Mouse (Mus musculus): ENCODE data around the gene 1500015O10Rik. TPM values are rescaled to one million over a fixed set of nuclear protein-coding genes. Genes with fewer than 3 reads are reported as not detected.

1500015O10Rik gene
- polyA plus RNA-seq, 1 experiment from 2014 or later, result 13.5 TPM

DNA sequence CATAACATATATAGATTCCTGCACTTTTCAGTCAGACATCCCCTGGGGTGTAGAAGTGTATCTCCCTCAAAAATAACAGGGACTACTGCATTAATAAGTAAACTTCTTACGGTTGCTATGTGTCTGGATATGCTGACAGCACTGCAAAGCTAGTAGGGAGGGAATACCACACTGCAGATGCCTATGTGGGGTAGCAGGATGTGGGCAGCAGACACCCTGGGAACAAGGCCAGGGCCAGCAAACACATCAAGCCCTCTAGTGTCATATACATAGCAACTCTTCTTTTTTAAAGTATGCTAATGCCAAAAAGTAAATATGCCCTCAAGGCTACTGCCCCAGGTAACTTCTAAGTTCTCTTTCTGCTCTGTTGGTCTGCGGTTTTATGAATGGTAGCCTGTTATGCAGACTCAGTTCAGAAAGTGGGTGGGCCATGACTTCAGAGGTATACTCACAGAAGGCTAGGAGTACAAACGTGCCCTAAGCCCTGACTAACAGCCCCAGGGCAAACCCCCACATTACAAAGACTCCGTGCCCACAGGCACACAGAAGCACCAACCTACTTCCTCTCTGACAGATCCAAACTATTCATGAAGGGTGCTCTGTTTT, 38.1 kb downstream of the 1500015O10Rik start:
- no peaks in the 10 kb centered on the region for H3K9me3 ChIP-seq (ENCODE audit: control insufficient read depth, low read length)
- no peak overlapping the region for H3K27ac ChIP-seq (replicated peaks; ENCODE audit: low read depth, low read length)
- H3K4me1 ChIP-seq (ENCODE audit: control insufficient read depth, insufficient read depth, low read length), result no peaks in the 10 kb centered on the region
- no peak for ATAC-seq (ENCODE audit: low FRiP score, low TSS enrichment)
- WGBS, result 82% methylated on average over 4 of the region's 4 CpGs
- H3K4me2 ChIP-seq (ENCODE audit: low read length), result no peak overlapping the region
- no peaks in the 10 kb centered on the region for H3K27me3 ChIP-seq (ENCODE audit: control insufficient read depth, insufficient read depth, low read length)
- peaks cover 61% of the 10 kb centered on the region for H3K36me3 ChIP-seq (ENCODE audit: control insufficient read depth, insufficient read depth, low read length)
- H3K9ac ChIP-seq (replicated peaks; ENCODE audit: low read length), result no peak overlapping the region
- H3K4me3 ChIP-seq (replicated peaks; ENCODE audit: low read depth, low read length), result no peak overlapping the region
- no peak for DNase-seq

DNA sequence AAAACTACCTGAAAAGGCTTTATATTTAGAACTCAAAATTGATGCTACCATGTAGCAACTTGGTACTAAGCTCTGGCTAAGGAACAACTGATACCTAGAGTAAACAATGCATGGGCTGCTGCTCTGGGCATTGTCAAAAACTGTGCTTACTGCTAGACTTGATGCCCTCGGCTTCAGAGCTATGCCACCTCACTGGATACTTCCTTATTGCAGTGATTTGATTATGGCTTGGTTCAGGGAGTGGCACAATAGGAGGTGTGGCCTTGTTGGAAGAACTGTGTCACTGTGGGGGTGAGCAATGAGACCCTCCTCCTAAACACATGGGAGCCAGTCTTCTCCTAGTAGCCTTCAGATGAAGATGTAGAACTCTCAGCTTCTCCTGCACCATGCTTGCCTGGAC, 38.9 kb downstream of the 1500015O10Rik start:
- Histone ChIP-seq H3K9me3 (ENCODE audit: control insufficient read depth, low read length) (no peaks in the 10 kb centered on the region), H3K36me3 (ENCODE audit: control insufficient read depth, insufficient read depth, low read length) (peaks cover 61% of the 10 kb centered on the region), H3K4me3 (replicated peaks; ENCODE audit: low read depth, low read length) (no peak overlapping the region), H3K27me3 (ENCODE audit: control insufficient read depth, insufficient read depth, low read length) (no peaks in the 10 kb centered on the region), H3K4me2 (ENCODE audit: low read length) (no peak overlapping the region), H3K27ac (replicated peaks; ENCODE audit: low read depth, low read length) (no peak overlapping the region), H3K9ac (replicated peaks; ENCODE audit: low read length) (no peak overlapping the region), H3K4me1 (ENCODE audit: control insufficient read depth, insufficient read depth, low read length) (no peaks in the 10 kb centered on the region)
- no peak for DNase-seq
- WGBS, result 77% methylated on average over 1 of the region's 1 CpGs
- no peak for ATAC-seq (ENCODE audit: low FRiP score, low TSS enrichment)

DNA sequence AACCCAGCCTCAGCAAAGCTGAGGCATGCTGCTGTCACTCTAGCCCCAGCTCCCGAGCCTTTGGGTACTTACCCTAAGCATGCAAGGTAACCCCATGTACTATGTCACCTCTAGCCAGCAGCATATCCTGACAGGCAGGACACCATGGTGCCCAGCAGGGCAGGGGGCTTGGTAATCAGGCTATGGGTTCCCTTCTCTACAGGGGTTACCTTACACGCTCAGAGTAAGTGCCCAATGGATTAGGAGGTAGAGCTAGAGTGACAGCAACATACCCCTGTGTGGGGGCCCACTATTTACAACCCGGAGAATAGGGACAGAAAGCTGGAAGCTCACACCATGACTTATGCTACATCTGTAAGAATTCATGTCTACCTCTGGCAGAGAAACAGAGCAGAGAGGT, 39.6 kb downstream of the 1500015O10Rik start:
- Histone ChIP-seq H3K4me1 (ENCODE audit: control insufficient read depth, insufficient read depth, low read length) (no peaks in the 10 kb centered on the region), H3K9ac (replicated peaks; ENCODE audit: low read length) (no peak overlapping the region), H3K4me2 (ENCODE audit: low read length) (no peak overlapping the region), H3K9me3 (ENCODE audit: control insufficient read depth, low read length) (no peaks in the 10 kb centered on the region), H3K27ac (replicated peaks; ENCODE audit: low read depth, low read length) (no peak overlapping the region), H3K36me3 (ENCODE audit: control insufficient read depth, insufficient read depth, low read length) (peaks cover 60% of the 10 kb centered on the region), H3K4me3 (replicated peaks; ENCODE audit: low read depth, low read length) (no peak overlapping the region), H3K27me3 (ENCODE audit: control insufficient read depth, insufficient read depth, low read length) (no peaks in the 10 kb centered on the region)
- DNase-seq, result no peak
- WGBS, result 87% methylated on average over 3 of the region's 3 CpGs
- no peak for ATAC-seq (ENCODE audit: low FRiP score, low TSS enrichment)

DNA sequence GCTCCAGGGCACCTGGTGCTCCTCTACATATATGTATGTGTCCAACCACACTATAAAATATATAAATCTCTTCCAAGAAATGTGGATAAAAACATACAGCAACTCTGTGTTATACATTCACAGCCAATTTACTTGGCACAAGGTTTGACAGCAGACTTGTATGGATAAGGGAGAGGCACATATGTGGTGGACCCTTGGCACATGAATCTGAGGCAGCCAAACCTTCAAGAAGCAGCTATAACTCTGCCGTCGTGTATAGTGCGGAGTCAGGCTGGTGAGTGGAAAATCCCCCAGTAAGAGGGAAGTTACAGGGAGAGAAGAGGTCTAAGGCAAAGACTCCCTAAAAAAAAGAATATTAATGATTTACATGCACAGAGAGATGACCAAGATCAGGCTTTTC, 42.3 kb downstream of the 1500015O10Rik start:
- peaks cover 55% of the 10 kb centered on the region for H3K36me3 ChIP-seq (ENCODE audit: control insufficient read depth, insufficient read depth, low read length)
- DNase-seq, result no peak
- H3K4me2 ChIP-seq (ENCODE audit: low read length), result no peak overlapping the region
- H3K27ac ChIP-seq (replicated peaks; ENCODE audit: low read depth, low read length), result no peak overlapping the region
- 100% methylated on average over 3 of the region's 3 CpGs for WGBS
- no peaks in the 10 kb centered on the region for H3K4me1 ChIP-seq (ENCODE audit: control insufficient read depth, insufficient read depth, low read length)
- H3K9ac ChIP-seq (replicated peaks; ENCODE audit: low read length), result no peak overlapping the region
- no peak overlapping the region for H3K4me3 ChIP-seq (replicated peaks; ENCODE audit: low read depth, low read length)
- no peaks in the 10 kb centered on the region for H3K27me3 ChIP-seq (ENCODE audit: control insufficient read depth, insufficient read depth, low read length)
- ATAC-seq (ENCODE audit: low FRiP score, low TSS enrichment), result no peak
- H3K9me3 ChIP-seq (ENCODE audit: control insufficient read depth, low read length), result no peaks in the 10 kb centered on the region

DNA sequence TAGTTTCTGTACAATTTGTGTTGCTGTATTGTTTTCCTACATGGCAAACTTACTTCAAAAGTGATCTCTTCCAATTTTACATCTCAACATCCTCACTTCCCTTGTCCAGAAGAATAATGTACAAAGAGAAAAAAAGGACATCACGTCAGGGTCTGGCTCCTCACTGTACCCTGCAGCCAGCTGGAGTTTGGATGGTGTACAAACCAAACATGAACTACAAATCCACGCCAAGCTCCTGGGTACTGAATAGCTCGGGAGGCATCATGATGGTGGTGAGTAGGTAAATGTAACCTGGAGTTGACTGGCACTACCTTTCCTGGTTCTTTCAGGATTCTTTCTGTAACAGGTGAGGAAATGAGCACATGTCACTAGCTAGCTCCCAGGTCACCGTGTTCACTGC, 43.7 kb downstream of the 1500015O10Rik start:
- no peak overlapping the region for H3K9ac ChIP-seq (replicated peaks; ENCODE audit: low read length)
- no peaks in the 10 kb centered on the region for H3K4me1 ChIP-seq (ENCODE audit: control insufficient read depth, insufficient read depth, low read length)
- no peak overlapping the region for H3K4me3 ChIP-seq (replicated peaks; ENCODE audit: low read depth, low read length)
- 94% methylated on average over 4 of the region's 4 CpGs for WGBS
- DNase-seq (no peak), ATAC-seq (ENCODE audit: low FRiP score, low TSS enrichment) (no peak)
- peaks cover 57% of the 10 kb centered on the region for H3K36me3 ChIP-seq (ENCODE audit: control insufficient read depth, insufficient read depth, low read length)
- no peak overlapping the region for H3K27ac ChIP-seq (replicated peaks; ENCODE audit: low read depth, low read length)
- 0 out of 2 replicates have a peak, but pooled peaks cover 3% of the 10 kb centered on the region for H3K9me3 ChIP-seq (ENCODE audit: control insufficient read depth, low read length)
- H3K4me2 ChIP-seq (ENCODE audit: low read length), result no peak overlapping the region
- no peaks in the 10 kb centered on the region for H3K27me3 ChIP-seq (ENCODE audit: control insufficient read depth, insufficient read depth, low read length)

DNA sequence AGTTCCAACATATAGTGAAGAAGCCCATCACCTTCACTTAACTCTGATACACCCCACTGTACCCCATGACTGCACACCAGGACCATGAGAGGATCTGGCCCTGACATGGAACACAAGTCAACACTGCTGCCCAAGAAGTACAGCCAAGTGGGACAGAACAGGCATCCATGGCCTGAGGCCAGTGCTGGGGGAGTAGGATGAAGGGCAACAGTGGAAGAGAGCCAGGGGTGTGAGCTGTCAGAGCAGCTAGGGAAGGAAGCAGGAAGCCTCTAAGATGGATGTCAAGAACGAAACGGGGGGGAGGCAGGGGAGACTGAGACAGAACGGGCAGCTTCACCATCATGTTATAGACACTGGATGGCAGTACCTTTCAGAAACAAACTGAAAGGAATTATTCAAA, 45.7 kb downstream of the 1500015O10Rik start:
- peaks cover 53% of the 10 kb centered on the region for H3K36me3 ChIP-seq (ENCODE audit: control insufficient read depth, insufficient read depth, low read length)

DNA sequence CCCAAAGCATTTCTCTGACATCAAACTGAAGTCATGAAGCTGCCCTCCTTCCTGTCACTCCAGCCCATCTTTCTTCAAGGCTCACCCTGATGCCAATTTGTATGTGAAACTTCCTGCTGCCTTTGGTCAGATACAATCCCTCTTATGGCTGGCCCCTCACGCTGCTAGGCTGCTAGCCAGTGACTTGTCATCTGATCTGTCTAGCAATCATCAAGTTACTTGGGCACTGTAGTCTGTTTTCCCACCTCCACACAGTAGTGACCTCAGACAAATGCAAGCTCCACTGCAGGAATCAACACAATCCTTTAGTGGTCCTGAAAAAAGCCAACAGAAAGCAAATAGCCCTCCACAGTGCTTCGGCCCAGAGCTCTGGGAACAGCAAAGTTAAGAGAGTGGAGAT, 50.8 kb downstream of the 1500015O10Rik start:
- H3K4me1 ChIP-seq (ENCODE audit: control insufficient read depth, insufficient read depth, low read length), result no peaks in the 10 kb centered on the region
- ATAC-seq (ENCODE audit: low FRiP score, low TSS enrichment) (no peak), DNase-seq (no peak)
- no peak overlapping the region for H3K4me3 ChIP-seq (replicated peaks; ENCODE audit: low read depth, low read length)
- no peak overlapping the region for H3K4me2 ChIP-seq (ENCODE audit: low read length)
- no peak overlapping the region for H3K27ac ChIP-seq (replicated peaks; ENCODE audit: low read depth, low read length)
- H3K27me3 ChIP-seq (ENCODE audit: control insufficient read depth, insufficient read depth, low read length), result no peaks in the 10 kb centered on the region
- H3K36me3 ChIP-seq (ENCODE audit: control insufficient read depth, insufficient read depth, low read length), result peaks cover 25% of the 10 kb centered on the region
- WGBS, result 88% methylated on average over 2 of the region's 2 CpGs
- H3K9ac ChIP-seq (replicated peaks; ENCODE audit: low read length), result no peak overlapping the region
- H3K9me3 ChIP-seq (ENCODE audit: control insufficient read depth, low read length), result 0 out of 2 replicates have a peak, but pooled peaks cover 3% of the 10 kb centered on the region

More for the DNA sequence above, 45.7 kb downstream of the 1500015O10Rik start:
- WGBS, result 96% methylated on average over 3 of the region's 3 CpGs
- ATAC-seq (ENCODE audit: low FRiP score, low TSS enrichment) (no peak), DNase-seq (no peak)
- no peak overlapping the region for H3K4me3 ChIP-seq (replicated peaks; ENCODE audit: low read depth, low read length)
- 0 out of 2 replicates have a peak, but pooled peaks cover 3% of the 10 kb centered on the region for H3K9me3 ChIP-seq (ENCODE audit: control insufficient read depth, low read length)
- H3K27ac ChIP-seq (replicated peaks; ENCODE audit: low read depth, low read length), result no peak overlapping the region
- no peak overlapping the region for H3K9ac ChIP-seq (replicated peaks; ENCODE audit: low read length)
- no peaks in the 10 kb centered on the region for H3K4me1 ChIP-seq (ENCODE audit: control insufficient read depth, insufficient read depth, low read length)
- no peak overlapping the region for H3K4me2 ChIP-seq (ENCODE audit: low read length)
- no peaks in the 10 kb centered on the region for H3K27me3 ChIP-seq (ENCODE audit: control insufficient read depth, insufficient read depth, low read length)

DNA sequence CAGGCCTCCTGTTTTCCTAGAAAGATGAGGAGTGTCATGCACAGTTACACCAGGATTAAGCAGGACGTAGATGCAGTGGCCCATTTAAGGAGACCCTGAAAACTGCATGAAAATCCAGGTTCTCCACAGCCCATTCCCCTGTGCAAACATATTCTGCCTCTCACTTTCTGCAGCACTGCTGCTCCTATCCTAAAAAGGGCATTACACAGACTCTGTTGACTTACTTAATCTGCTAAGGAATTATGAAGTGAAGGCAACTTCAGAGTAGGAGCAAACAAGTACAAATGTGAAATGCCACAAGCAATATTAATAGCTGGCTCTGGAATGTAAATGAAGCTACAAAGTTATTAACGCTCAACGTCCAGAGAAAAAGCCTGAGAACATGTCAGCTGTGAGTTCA, 51.3 kb downstream of the 1500015O10Rik start:
- H3K9ac ChIP-seq (replicated peaks; ENCODE audit: low read length), result no peak overlapping the region
- H3K36me3 ChIP-seq (ENCODE audit: control insufficient read depth, insufficient read depth, low read length), result peaks cover 27% of the 10 kb centered on the region
- 0 out of 2 replicates have a peak, but pooled peaks cover 3% of the 10 kb centered on the region for H3K9me3 ChIP-seq (ENCODE audit: control insufficient read depth, low read length)
- no peak overlapping the region for H3K4me2 ChIP-seq (ENCODE audit: low read length)
- 88% methylated on average over 3 of the region's 3 CpGs for WGBS
- no peak overlapping the region for H3K27ac ChIP-seq (replicated peaks; ENCODE audit: low read depth, low read length)
- H3K4me3 ChIP-seq (replicated peaks; ENCODE audit: low read depth, low read length), result no peak overlapping the region
- H3K27me3 ChIP-seq (ENCODE audit: control insufficient read depth, insufficient read depth, low read length), result no peaks in the 10 kb centered on the region
- DNase-seq, result no peak
- no peak for ATAC-seq (ENCODE audit: low FRiP score, low TSS enrichment)
- no peaks in the 10 kb centered on the region for H3K4me1 ChIP-seq (ENCODE audit: control insufficient read depth, insufficient read depth, low read length)

DNA sequence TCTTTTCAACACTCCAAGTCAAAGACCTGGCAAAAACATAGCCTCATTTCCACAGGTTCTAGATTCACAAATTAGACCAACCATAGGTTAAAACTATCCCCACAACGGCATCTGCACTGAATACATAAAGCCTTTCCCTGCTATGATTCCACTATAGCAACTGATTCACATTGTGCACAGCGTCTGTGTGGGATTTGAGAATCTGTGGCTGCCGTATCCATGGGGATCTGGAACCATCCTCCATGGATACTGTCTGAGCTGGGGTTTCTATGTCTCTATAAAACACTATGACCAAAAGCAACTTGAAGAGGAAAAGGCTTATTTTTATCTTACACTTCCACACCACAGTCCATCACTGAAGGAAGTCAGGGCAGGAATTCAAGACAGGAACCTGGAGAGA, 52.3 kb downstream of the 1500015O10Rik start:
- DNase-seq (no peak), ATAC-seq (ENCODE audit: low FRiP score, low TSS enrichment) (no peak)
- 0 out of 2 replicates have a peak, but pooled peaks cover 3% of the 10 kb centered on the region for H3K9me3 ChIP-seq (ENCODE audit: control insufficient read depth, low read length)
- H3K27ac ChIP-seq (replicated peaks; ENCODE audit: low read depth, low read length), result no peak overlapping the region
- no peaks in the 10 kb centered on the region for H3K27me3 ChIP-seq (ENCODE audit: control insufficient read depth, insufficient read depth, low read length)
- H3K4me2 ChIP-seq (ENCODE audit: low read length), result no peak overlapping the region
- no peak overlapping the region for H3K9ac ChIP-seq (replicated peaks; ENCODE audit: low read length)
- no peaks in the 10 kb centered on the region for H3K4me1 ChIP-seq (ENCODE audit: control insufficient read depth, insufficient read depth, low read length)
- 81% methylated on average over 3 of the region's 3 CpGs for WGBS
- no peak overlapping the region for H3K4me3 ChIP-seq (replicated peaks; ENCODE audit: low read depth, low read length)
- peaks cover 22% of the 10 kb centered on the region for H3K36me3 ChIP-seq (ENCODE audit: control insufficient read depth, insufficient read depth, low read length)

All from midbrain, embryonic 14.5 days (tissue).